Mouse (Mus musculus) lung, postnatal 0 days (tissue): ENCODE results near the gene Pcgf1. TPM values are rescaled to one million over a fixed set of nuclear protein-coding genes. Genes with fewer than 3 reads are reported as not detected.

ENCODE experiments used
- ATAC-seq: fragments of 200-750 bp; cut with Nextera tagmentation; 2 replicates; pipeline ENCODE4 v1.8.0; 2017; ENCODE audit warnings: moderate library complexity
- DNase-seq: peaks from one replicate; pipeline ENCODE4 v3.0.0-alpha.2; 2016; ENCODE audit warnings: low spot score
- H3K27ac ChIP-seq: fragments of 300-500 bp; sonication (generic); 2 replicates; pipeline ENCODE4 v1.5.1; 2014; ENCODE audit warnings: antibody characterized with exemption, mild to moderate bottlenecking, low read length, mixed read lengths
- H3K27me3 ChIP-seq: fragments of 300-500 bp; sonication (generic); replicated peaks from 2 replicates; pipeline ENCODE4 v1.6.1; 2014; ENCODE audit warnings: low read length, mixed read lengths; ENCODE audit not compliant: insufficient read depth
- H3K36me3 ChIP-seq: fragments of 300-500 bp; sonication (generic); 2 replicates; pipeline ENCODE4 v1.6.1; 2014; ENCODE audit warnings: low read length, mixed read lengths; ENCODE audit not compliant: insufficient read depth
- H3K4me1 ChIP-seq: fragments of 300-500 bp; sonication (generic); 2 replicates; pipeline ENCODE4 v1.6.1; 2014; ENCODE audit warnings: antibody characterized with exemption, low read depth, low read length, mixed read lengths; ENCODE audit not compliant: insufficient read depth
- H3K4me2 ChIP-seq: fragments of 300-500 bp; sonication (generic); replicated peaks from 2 replicates; pipeline ENCODE4 v1.6.1; 2014; ENCODE audit warnings: low read depth, mild to moderate bottlenecking, low read length, moderate library complexity, mixed read lengths
- H3K4me3 ChIP-seq: fragments of 300-500 bp; sonication (generic); 2 replicates; pipeline ENCODE4 v1.5.1; 2014; ENCODE audit warnings: low read depth, low read length
- H3K9ac ChIP-seq: fragments of 300-500 bp; sonication (generic); replicated peaks from 2 replicates; pipeline ENCODE4 v1.6.1; 2014; ENCODE audit warnings: low read depth, mild to moderate bottlenecking
- H3K9me3 ChIP-seq: fragments of 300-500 bp; sonication (generic); 2 replicates; pipeline ENCODE4 v1.6.1; 2016; ENCODE audit warnings: low read length, mixed read lengths
- CTCF ChIP-seq: IDR thresholded peaks from 2 replicates; pipeline ENCODE4 v1.5.1; 2016; ENCODE audit warnings: antibody characterized with exemption, mild to moderate bottlenecking
- EP300 ChIP-seq: IDR thresholded peaks from 2 replicates; pipeline ENCODE4 v1.6.1; 2016; ENCODE audit warnings: antibody characterized with exemption, mild to moderate bottlenecking, control low read depth
- WGBS: fragments of 180-500 bp; shearing (Covaris S2); extraction: QIAGEN DNeasy Blood & Tissue Kit; methylation state at CpG from one replicate; pipeline ENCODE4 v1.1.7; 2014; 5-methylcytosine and 5-hydroxymethylcytosine counted together
- polyA plus RNA-seq: library from polyadenylated mRNA; unstranded; fragments of >200 nt; fragmentation: Nextera tagmentation; extraction: Ambion mirVana; gene quantifications from 2 replicates; pipeline ENCODE4 v1.2.1, GENCODE M21; 2015

Gene Pcgf1
- polyA plus RNA-seq, 1 experiment from 2014 or later = 24.3 TPM

- peaks cover 5% of the 10 kb centered on the region; the same call in 1 of the 2 replicates for H3K4me1 ChIP-seq
- no peaks in the 10 kb centered on the region for H3K36me3 ChIP-seq
- TF ChIP-seq CTCF (no peak), EP300 (no peak)
- no peak overlapping the region for H3K27ac ChIP-seq
- ATAC-seq (peak; percentile 67), DNase-seq (no peak)
- H3K4me3 ChIP-seq = no peak overlapping the region
- H3K27me3 ChIP-seq = peaks cover 9% of the 10 kb centered on the region; the same call in 1 of the 2 replicates
- 18% methylated on average over 6 of the region's 6 CpGs for WGBS
- no peak overlapping the region for H3K9ac ChIP-seq
- H3K4me2 ChIP-seq = no peak overlapping the region
- no peaks in the 10 kb centered on the region for H3K9me3 ChIP-seq
Measured at GRCm38 (mm10) chr6:83092416-83093127, 14.9 kb downstream of the Pcgf1 start.

GRCm38 (mm10) chr6:83095968-83096367, 18.3 kb downstream of the Pcgf1 start:
- WGBS = 40% methylated on average over 6 of the region's 6 CpGs
- H3K4me2 ChIP-seq = no peak overlapping the region
- H3K4me3 ChIP-seq = no peak overlapping the region
- ATAC-seq = no peak
- no peaks in the 10 kb centered on the region for H3K4me1 ChIP-seq
- H3K9ac ChIP-seq = no peak overlapping the region
- no peaks in the 10 kb centered on the region for H3K9me3 ChIP-seq
- H3K27ac ChIP-seq = no peak overlapping the region
- no peaks in the 10 kb centered on the region for H3K27me3 ChIP-seq
- no peak for DNase-seq
- H3K36me3 ChIP-seq = no peaks in the 10 kb centered on the region
- TF ChIP-seq EP300 = no peak
- no peak for TF ChIP-seq CTCF

- DNase-seq (no peak), ATAC-seq (no peak)
- H3K9me3 ChIP-seq = no peaks in the 10 kb centered on the region
- H3K36me3 ChIP-seq = no peaks in the 10 kb centered on the region
- 55% methylated on average over 2 of the region's 2 CpGs for WGBS
- H3K4me2 ChIP-seq = no peak overlapping the region
- no peak overlapping the region for H3K4me3 ChIP-seq
- no peak overlapping the region for H3K9ac ChIP-seq
- TF ChIP-seq CTCF (no peak), EP300 (no peak)
- H3K27ac ChIP-seq = no peak overlapping the region
- no peaks in the 10 kb centered on the region for H3K27me3 ChIP-seq
- peaks cover 7% of the 10 kb centered on the region for H3K4me1 ChIP-seq
Measured at GRCm38 (mm10) chr6:83098411-83098810, 20.7 kb downstream of the Pcgf1 start.

DNA sequence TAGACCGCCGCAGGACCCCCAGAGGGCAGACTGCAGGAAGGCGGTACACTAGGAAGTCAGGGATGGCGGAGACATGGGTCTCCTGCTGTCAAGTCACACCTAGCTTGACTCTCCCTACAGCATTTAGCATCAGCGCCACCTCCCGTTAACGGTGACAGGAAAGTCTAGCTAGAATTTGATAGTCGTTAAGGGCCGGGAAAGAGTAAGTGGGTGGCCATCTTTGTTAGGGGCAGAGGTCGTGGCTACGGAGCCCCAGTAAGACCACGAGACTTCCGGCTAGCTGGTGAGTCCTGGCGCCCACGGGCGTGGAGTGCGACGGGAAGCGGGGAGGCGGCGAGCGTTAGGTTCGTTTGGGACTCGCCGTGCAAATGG, 23.6 kb downstream of the Pcgf1 start, which contains the start of the genes Ccdc142 and Gm42688:
Ccdc142 (plus strand) TSS at position 286 of the 372 bp plus-strand sequence.
Gm42688 (plus strand) TSS at position 302 of the 372 bp plus-strand sequence.
- Histone ChIP-seq H3K9ac (peak within 1 kb of the TSS; percentile 43; the same call in 1 of the 2 replicates), H3K27ac (peak within 1 kb of the TSS; percentile 81), H3K4me1 (peaks cover 7% of the 10 kb centered on the region), H3K9me3 (no peaks in the 10 kb centered on the region), H3K4me3 (peak within 1 kb of the TSS; percentile 69), H3K27me3 (no peaks in the 10 kb centered on the region), H3K4me2 (peak within 1 kb of the TSS; percentile 91), H3K36me3 (no peaks in the 10 kb centered on the region)
- WGBS = 4% methylated on average over 24 of the region's 25 CpGs
- TF ChIP-seq EP300 = no peak
- peak; percentile 79 for TF ChIP-seq CTCF
- peak; percentile 95 for DNase-seq
- ATAC-seq = peak; percentile 93

- Histone ChIP-seq H3K27ac (peak overlapping the region; percentile 81), H3K4me2 (peak overlapping the region; percentile 91), H3K4me3 (peak overlapping the region; percentile 69), H3K9ac (peak overlapping the region; percentile 43; the same call in 1 of the 2 replicates), H3K36me3 (no peaks in the 10 kb centered on the region), H3K27me3 (no peaks in the 10 kb centered on the region), H3K4me1 (peaks cover 7% of the 10 kb centered on the region), H3K9me3 (no peaks in the 10 kb centered on the region)
- no peak for TF ChIP-seq EP300
- TF ChIP-seq CTCF = peak; percentile 68
- peak; percentile 73 for DNase-seq
- 1% methylated on average over 62 of the region's 74 CpGs for WGBS
- ATAC-seq = peak; percentile 86
Measured at GRCm38 (mm10) chr6:83101688-83102556, 24.3 kb downstream of the Pcgf1 start.

GRCm38 (mm10) chr6:83103130-83103650, 25.5 kb downstream of the Pcgf1 start:
- TF ChIP-seq EP300 (no peak), CTCF (no peak)
- Histone ChIP-seq H3K36me3 (no peaks in the 10 kb centered on the region), H3K4me1 (peaks cover 7% of the 10 kb centered on the region), H3K4me3 (no peak overlapping the region), H3K4me2 (no peak overlapping the region), H3K9me3 (no peaks in the 10 kb centered on the region), H3K9ac (no peak overlapping the region), H3K27ac (no peak overlapping the region), H3K27me3 (no peaks in the 10 kb centered on the region)
- DNase-seq (no peak), ATAC-seq (no peak)
- WGBS = 57% methylated on average over 11 of the region's 11 CpGs
